Mouse (Mus musculus) liver, adult 2 months (tissue): ENCODE data around the gene Znrf2.

Experiments
- CTCF ChIP-seq: fragments of 200-500 bp; IDR thresholded peaks from 2 replicates; pipeline ENCODE4 v1.5.1; 2011; ENCODE audit warnings: low read depth, low read length, control low read depth
- POLR2A ChIP-seq: fragments of 200-500 bp; IDR thresholded peaks from 2 replicates; pipeline ENCODE4 v1.6.1; 2011; ENCODE audit warnings: low read length, control low read depth; ENCODE audit not compliant: insufficient read depth; ENCODE audit errors: extremely low read depth

- TF ChIP-seq POLR2A, result no peak
- TF ChIP-seq CTCF, result no peak
Measured at GRCm38 (mm10) chr6:54880086-54880485, 63.4 kb downstream of the Znrf2 start.
